Mouse (Mus musculus) cortical plate, adult 2 months (tissue): ENCODE measurements around the gene Ap3d1.

Experiments
- CTCF ChIP-seq: fragments of 200-500 bp; IDR thresholded peaks from 2 replicates; pipeline ENCODE4 v1.5.1; 2011; ENCODE audit warnings: mild to moderate bottlenecking, control low read depth, low read length; ENCODE audit not compliant: insufficient read depth; ENCODE audit errors: extremely low read depth
- POLR2A ChIP-seq: fragments of 200-500 bp; IDR thresholded peaks from 2 replicates; pipeline ENCODE4 v1.6.1; 2011; ENCODE audit warnings: mild to moderate bottlenecking, low read length, control low read depth; ENCODE audit not compliant: insufficient read depth; ENCODE audit errors: extremely low read depth

- TF ChIP-seq CTCF (peak; percentile 43; the same call in 1 of the 2 replicates), POLR2A (no peak)
Observed at GRCm38 (mm10) chr10:80751188-80751832, 9.2 kb upstream of the Ap3d1 start.
